8 mouse cellular contexts compared by ENCODE assay signal in the genomic region with DNA sequence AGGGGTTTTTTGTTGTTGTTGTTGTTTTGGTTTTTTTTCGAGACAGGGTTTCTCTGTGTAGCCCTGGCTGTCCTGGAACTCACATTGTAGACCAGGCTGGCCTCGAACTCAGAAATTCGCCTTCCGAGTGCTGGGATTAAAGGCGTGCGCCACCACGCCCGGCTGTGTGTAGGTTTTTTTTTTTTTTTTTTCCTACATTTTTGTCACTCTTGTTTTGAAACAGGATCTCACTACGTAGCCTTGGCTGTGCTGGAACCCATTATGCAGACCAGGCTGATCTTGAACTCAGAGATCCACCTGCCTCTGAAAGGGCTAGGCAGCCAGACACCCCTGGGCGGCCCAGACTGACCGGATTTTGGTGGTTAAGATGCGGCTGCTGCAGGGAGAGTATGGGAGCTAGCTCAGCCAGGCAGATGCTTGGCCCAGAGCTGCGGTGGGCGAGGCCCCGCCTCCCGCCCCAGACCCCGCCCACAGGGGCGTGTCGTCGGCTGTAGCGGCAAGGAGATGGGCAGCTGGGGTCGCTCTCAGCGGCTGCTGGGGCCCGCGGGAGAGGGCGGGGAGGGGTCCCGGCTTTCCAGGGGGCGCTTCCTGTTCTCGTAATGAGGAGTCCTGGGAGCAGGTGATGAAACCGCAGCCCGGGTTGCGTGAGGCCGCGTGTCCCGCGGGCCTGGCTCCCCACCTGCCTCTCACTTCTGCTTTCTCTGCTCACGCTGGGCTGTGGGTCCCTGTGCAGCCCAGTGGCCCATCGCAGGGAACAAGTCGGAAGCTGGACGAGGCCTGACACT. TPM values are rescaled to one million over a fixed set of nuclear protein-coding genes. Genes with fewer than 3 reads are reported as not detected.
DNase-seq lines count a peak whose midpoint lies in the region; ATAC-seq lines count a peak whose summit lies in the region.

No protein-coding gene starts in this region.

- no peaks in the 10 kb centered on the region for H3K9me3 ChIP-seq in embryonic facial prominence, embryonic 10.5 days
- H3K9me3 ChIP-seq in liver, embryonic 11.5 days (ENCODE audit: control insufficient read depth, low read length): no peaks in the 10 kb centered on the region

- H3K9ac ChIP-seq in liver, embryonic 11.5 days (ENCODE audit: low read depth, low read length): peak overlapping the region; percentile 64

- peak overlapping the region; percentile 93 for H3K4me2 ChIP-seq in liver, embryonic 11.5 days

- peak overlapping the region; percentile 63 for H3K4me3 ChIP-seq in embryonic facial prominence, embryonic 10.5 days
- H3K4me3 ChIP-seq in liver, embryonic 11.5 days (ENCODE audit: low read depth, low read length): peak overlapping the region; percentile 65

- H3K27me3 ChIP-seq in embryonic facial prominence, embryonic 10.5 days (replicated peaks; ENCODE audit: low read depth, poor library complexity, severe bottlenecking): peaks cover 44% of the 10 kb centered on the region
- H3K27me3 ChIP-seq in liver, embryonic 11.5 days (replicated peaks; ENCODE audit: control insufficient read depth, insufficient read depth, low read length): peaks cover 11% of the 10 kb centered on the region; the same call in 1 of the 2 replicates
- no peaks in the 10 kb centered on the region for H3K27me3 ChIP-seq in splenic B cell, adult 2 months (ENCODE audit: control insufficient read depth, insufficient read depth, low read length, poor library complexity, severe bottlenecking)

- H3K4me1 ChIP-seq in embryonic facial prominence, embryonic 10.5 days: peaks cover 26% of the 10 kb centered on the region
- peaks cover 3% of the 10 kb centered on the region; the same call in 1 of the 2 replicates for H3K4me1 ChIP-seq in liver, embryonic 11.5 days (replicated peaks; ENCODE audit: control insufficient read depth, insufficient read depth, low read length)

- peak; percentile 68 for DNase-seq in urinary bladder, postnatal 14 days (ENCODE audit: low spot score)
- no peak for DNase-seq in urinary bladder, postnatal 10 days (ENCODE audit: low spot score)
- peak; percentile 90 for DNase-seq in embryonic facial prominence, embryonic 10.5 days (ENCODE audit: low spot score)
- DNase-seq in heart, adult 11 months: peak; percentile 94
- DNase-seq in kidney, adult 11 months: peak; percentile 44
- peak; percentile 88 for DNase-seq in liver, embryonic 11.5 days (ENCODE audit: low spot score)
- DNase-seq in naive thymus-derived CD4-positive, alpha-beta T cell, adult 2 months (ENCODE audit: low read depth): peak; percentile 90
- peak; percentile 91 for DNase-seq in splenic B cell, adult 2 months (ENCODE audit: low read depth, low spot score)

- H3K27ac ChIP-seq in embryonic facial prominence, embryonic 10.5 days (replicated peaks): peak overlapping the region; percentile 79
- H3K27ac ChIP-seq in liver, embryonic 11.5 days (ENCODE audit: low read depth, low read length): peak overlapping the region; percentile 25; the same call in 1 of the 2 replicates

- H3K36me3 ChIP-seq in embryonic facial prominence, embryonic 10.5 days (replicated peaks): no peaks in the 10 kb centered on the region
- H3K36me3 ChIP-seq in liver, embryonic 11.5 days (ENCODE audit: control insufficient read depth, insufficient read depth, low read length): no peaks in the 10 kb centered on the region
- H3K36me3 ChIP-seq in splenic B cell, adult 2 months (ENCODE audit: control insufficient read depth, insufficient read depth, low read length, poor library complexity, severe bottlenecking): no peaks in the 10 kb centered on the region

- ATAC-seq in liver, embryonic 11.5 days (replicated peaks; ENCODE audit: low FRiP score): peak; percentile 87

- 14% methylated on average over 40 of the region's 40 CpGs for WGBS in embryonic facial prominence, embryonic 10.5 days
- WGBS in liver, embryonic 11.5 days: 11% methylated on average over 40 of the region's 40 CpGs

RNA-seq across cellular contexts. Expression of gene Tmem161a, which starts 13.9 kb away (rescaled TPM):
- polyA plus RNA-seq in embryonic facial prominence, embryonic 10.5 days (2016; fragmentation: Nextera tagmentation; extraction: Ambion mirVana): 66.1 and 72.1 TPM in 2 replicates
- 53.1 and 53.4 TPM in 2 replicates for polyA plus RNA-seq in liver, embryonic 11.5 days (2014; fragmentation: Nextera tagmentation; extraction: Ambion mirVana)

RNA-seq across cellular contexts. Expression of gene Mef2b, which starts 18.8 kb away (rescaled TPM):
- 0.69 and 0.70 TPM in 2 replicates for polyA plus RNA-seq in embryonic facial prominence, embryonic 10.5 days (2016; fragmentation: Nextera tagmentation; extraction: Ambion mirVana)
- polyA plus RNA-seq in liver, embryonic 11.5 days (2014; fragmentation: Nextera tagmentation; extraction: Ambion mirVana): 0.45 and 0.51 TPM in 2 replicates

RNA-seq across cellular contexts. Expression of gene Borcs8, which starts 19.0 kb away (rescaled TPM):
- 45.8 and 46.8 TPM in 2 replicates for polyA plus RNA-seq in embryonic facial prominence, embryonic 10.5 days (2016; fragmentation: Nextera tagmentation; extraction: Ambion mirVana)
- polyA plus RNA-seq in liver, embryonic 11.5 days (2014; fragmentation: Nextera tagmentation; extraction: Ambion mirVana): 38.6 and 46.2 TPM in 2 replicates

RNA-seq across cellular contexts. Expression of gene Rfxank, which starts 19.3 kb away (rescaled TPM):
- polyA plus RNA-seq in embryonic facial prominence, embryonic 10.5 days (2016; fragmentation: Nextera tagmentation; extraction: Ambion mirVana): 22.4 and 25.2 TPM in 2 replicates
- 15.2 and 16.7 TPM in 2 replicates for polyA plus RNA-seq in liver, embryonic 11.5 days (2014; fragmentation: Nextera tagmentation; extraction: Ambion mirVana)

RNA-seq across cellular contexts. Expression of gene Nr2c2ap, which starts 27.1 kb away (rescaled TPM):
- polyA plus RNA-seq in embryonic facial prominence, embryonic 10.5 days (2016; fragmentation: Nextera tagmentation; extraction: Ambion mirVana): 32.0 and 33.4 TPM in 2 replicates
- 32.9 and 35.4 TPM in 2 replicates for polyA plus RNA-seq in liver, embryonic 11.5 days (2014; fragmentation: Nextera tagmentation; extraction: Ambion mirVana)
